Mouse (Mus musculus) forebrain, embryonic 12.5 days (tissue): Measurements from ENCODE around the gene Cfap58. TPM values are rescaled to one million over a fixed set of nuclear protein-coding genes. Genes with fewer than 3 reads are reported as not detected.
A peak's percentile ranks its signal among the peaks of the same experiment; 100 is the strongest.

Source experiments
- ATAC-seq: fragments of 200-750 bp; cut with Nextera tagmentation; 2 replicates; pipeline ENCODE4 v1.8.0; 2017; ENCODE audit warnings: moderate TSS enrichment; ENCODE audit not compliant: low FRiP score
- H3K27ac ChIP-seq: fragments of 300-500 bp; sonication (generic); 2 replicates; pipeline ENCODE4 v1.5.1; 2016; ENCODE audit warnings: mild to moderate bottlenecking
- H3K27me3 ChIP-seq: fragments of 300-500 bp; sonication (generic); 2 replicates; pipeline ENCODE4 v1.6.1; 2016; ENCODE audit warnings: mild to moderate bottlenecking
- H3K36me3 ChIP-seq: fragments of 300-500 bp; sonication (generic); replicated peaks from 2 replicates; pipeline ENCODE4 v1.6.1; 2016; ENCODE audit warnings: mild to moderate bottlenecking
- H3K4me1 ChIP-seq: fragments of 300-500 bp; sonication (generic); 2 replicates; pipeline ENCODE4 v1.6.1; 2016
- H3K4me2 ChIP-seq: fragments of 300-500 bp; sonication (generic); 2 replicates; pipeline ENCODE4 v1.6.1; 2016; ENCODE audit warnings: mild to moderate bottlenecking, moderate library complexity
- H3K4me3 ChIP-seq: fragments of 300-500 bp; sonication (generic); replicated peaks from 2 replicates; pipeline ENCODE4 v1.5.1; 2016; ENCODE audit warnings: mild to moderate bottlenecking
- H3K9ac ChIP-seq: fragments of 300-500 bp; sonication (generic); 2 replicates; pipeline ENCODE4 v1.6.1; 2016; ENCODE audit warnings: mild to moderate bottlenecking
- H3K9me3 ChIP-seq: fragments of 300-500 bp; sonication (generic); 2 replicates; pipeline ENCODE4 v1.6.1; 2016
- WGBS: fragments of 180-500 bp; shearing (Covaris S2); methylation state at CpG from one replicate; pipeline ENCODE4 v1.1.7; 2016; 5-methylcytosine and 5-hydroxymethylcytosine counted together
- polyA plus RNA-seq: library from polyadenylated mRNA; unstranded; fragments of >200 nt; fragmentation: Nextera tagmentation; extraction: Ambion mirVana; gene quantifications from 2 replicates; pipeline ENCODE4 v1.2.1, GENCODE M21; 2016

Cfap58 gene
- 0.09 and 0.10 TPM in 2 replicates for polyA plus RNA-seq

DNA sequence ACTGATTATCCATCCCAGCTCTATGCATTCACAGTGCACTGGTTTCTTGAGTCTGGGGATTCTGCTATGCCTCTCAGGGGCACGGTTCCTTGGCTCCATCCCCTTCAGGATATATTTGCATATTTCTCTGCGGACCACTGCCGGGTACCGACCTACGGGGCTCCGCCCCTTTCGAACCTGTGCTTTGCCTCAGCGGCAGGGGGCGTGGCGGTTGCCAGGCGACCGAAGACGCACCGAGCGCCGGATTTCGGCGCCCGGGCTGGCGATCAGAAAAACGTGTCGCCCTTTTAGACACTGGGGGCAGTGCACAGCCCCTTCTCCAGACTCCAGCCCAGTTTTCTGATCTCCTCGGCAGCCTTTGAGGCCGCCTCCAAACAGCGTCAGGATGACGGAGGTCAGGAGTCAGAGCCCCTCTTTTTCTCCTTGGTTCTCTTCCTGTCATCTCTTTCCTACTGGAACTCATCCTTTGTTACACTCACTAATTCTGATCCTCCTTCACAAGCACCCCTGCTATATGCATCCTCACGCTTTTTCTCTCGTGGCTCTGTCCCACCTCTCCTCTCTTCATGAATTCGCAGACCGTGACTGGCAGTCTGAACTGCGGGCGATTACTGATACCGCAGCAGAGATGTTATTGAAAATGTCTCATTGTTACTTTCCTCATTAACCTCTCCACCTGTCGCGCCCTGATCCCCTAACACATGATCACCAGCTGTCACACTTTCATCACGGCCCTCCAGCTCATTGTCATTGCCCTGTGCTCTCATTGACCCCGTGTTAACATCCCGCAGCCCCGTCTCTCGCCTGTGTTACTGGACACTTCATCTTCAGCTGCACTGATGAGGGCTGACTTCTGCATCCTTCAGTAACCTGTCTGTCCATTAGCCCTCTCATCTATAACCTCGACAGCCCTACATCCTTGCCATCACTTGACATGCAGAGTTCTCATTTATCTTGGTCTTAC is at the start of gene Cfap58:
TSS of gene Cfap58 (plus strand) at position 233 of the 964 bp plus-strand sequence.
- Histone ChIP-seq H3K9ac (peak within 1 kb of the TSS; percentile 18), H3K27me3 (peaks cover 7% of the 10 kb centered on the region), H3K4me3 (peak within 1 kb of the TSS; percentile 37), H3K4me1 (peaks cover 17% of the 10 kb centered on the region; the same call in 1 of the 2 replicates), H3K27ac (0 out of 2 replicates have a peak within 1 kb of the TSS, but pooled peaks have one; percentile 2), H3K9me3 (no peaks in the 10 kb centered on the region), H3K4me2 (peak within 1 kb of the TSS; percentile 70), H3K36me3 (no peaks in the 10 kb centered on the region)
- ATAC-seq = peak; percentile 93
- WGBS = 4% methylated on average over 41 of the region's 41 CpGs

DNA sequence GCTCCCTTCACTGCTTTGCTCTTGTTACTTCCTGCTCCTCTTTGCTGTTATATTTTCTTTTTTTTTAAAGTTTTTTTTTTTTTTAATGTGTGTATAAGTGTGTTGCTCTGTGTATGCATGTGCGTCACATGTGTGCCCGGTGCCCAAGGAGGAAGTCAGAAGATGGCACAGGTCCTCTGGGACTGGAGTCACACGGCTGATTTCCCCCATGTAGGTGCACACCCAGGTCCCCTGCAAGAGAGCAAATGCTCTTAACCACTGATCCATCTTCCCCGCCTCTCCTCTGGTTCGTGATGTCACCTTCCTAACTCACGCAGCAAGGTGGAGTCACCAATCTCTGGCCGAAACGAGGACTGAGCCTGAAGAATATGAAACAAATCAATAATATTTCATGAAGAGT is 49.4 kb upstream of the Cfap58 start:
- H3K4me3 ChIP-seq = no peak overlapping the region
- ATAC-seq = no peak
- WGBS = 94% methylated on average over 8 of the region's 8 CpGs
- H3K27ac ChIP-seq = no peak overlapping the region
- no peaks in the 10 kb centered on the region for H3K9me3 ChIP-seq
- 0 out of 2 replicates have a peak, but pooled peaks cover 6% of the 10 kb centered on the region for H3K36me3 ChIP-seq
- H3K27me3 ChIP-seq = no peaks in the 10 kb centered on the region
- no peak overlapping the region for H3K4me2 ChIP-seq
- H3K9ac ChIP-seq = no peak overlapping the region
- peaks cover 2% of the 10 kb centered on the region; the same call in 1 of the 2 replicates for H3K4me1 ChIP-seq

DNA sequence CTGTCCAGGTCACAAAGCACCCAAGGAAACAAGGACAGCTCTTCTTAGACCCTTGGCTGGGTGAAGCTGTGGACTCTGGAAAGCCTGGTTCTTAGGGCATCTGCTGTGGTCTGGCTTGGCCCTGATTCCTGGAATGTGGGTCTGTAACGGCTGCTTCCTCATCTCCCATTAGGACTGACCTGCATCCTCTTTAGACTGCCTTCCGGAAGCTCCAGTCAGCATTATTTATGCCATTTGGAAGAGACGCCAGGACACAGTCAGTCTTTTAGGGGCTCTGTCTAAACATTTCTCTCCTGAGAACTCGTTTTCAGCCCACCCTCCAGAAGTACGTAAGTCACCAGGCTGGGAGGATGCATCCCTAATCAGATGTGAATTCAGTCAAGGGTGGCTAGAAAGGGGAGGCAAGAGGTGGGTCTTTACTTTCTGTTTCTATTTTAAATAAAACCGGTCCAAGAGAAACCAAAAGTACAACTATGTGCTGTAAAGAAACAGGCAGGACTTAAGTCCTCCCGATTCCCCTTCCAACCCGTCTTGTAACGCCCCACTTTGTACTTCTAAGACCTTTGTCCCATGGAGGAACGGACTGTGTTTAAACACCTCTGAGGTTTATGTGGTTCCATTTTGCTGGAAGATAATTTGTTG is 46.9 kb upstream of the Cfap58 start:
- 77% methylated on average over 10 of the region's 10 CpGs for WGBS
- ATAC-seq = no peak
- no peak overlapping the region for H3K9ac ChIP-seq
- no peak overlapping the region for H3K4me3 ChIP-seq
- H3K36me3 ChIP-seq = peaks cover 29% of the 10 kb centered on the region
- H3K27me3 ChIP-seq = no peaks in the 10 kb centered on the region
- no peak overlapping the region for H3K4me2 ChIP-seq
- H3K27ac ChIP-seq = no peak overlapping the region
- no peaks in the 10 kb centered on the region for H3K4me1 ChIP-seq
- H3K9me3 ChIP-seq = no peaks in the 10 kb centered on the region

DNA sequence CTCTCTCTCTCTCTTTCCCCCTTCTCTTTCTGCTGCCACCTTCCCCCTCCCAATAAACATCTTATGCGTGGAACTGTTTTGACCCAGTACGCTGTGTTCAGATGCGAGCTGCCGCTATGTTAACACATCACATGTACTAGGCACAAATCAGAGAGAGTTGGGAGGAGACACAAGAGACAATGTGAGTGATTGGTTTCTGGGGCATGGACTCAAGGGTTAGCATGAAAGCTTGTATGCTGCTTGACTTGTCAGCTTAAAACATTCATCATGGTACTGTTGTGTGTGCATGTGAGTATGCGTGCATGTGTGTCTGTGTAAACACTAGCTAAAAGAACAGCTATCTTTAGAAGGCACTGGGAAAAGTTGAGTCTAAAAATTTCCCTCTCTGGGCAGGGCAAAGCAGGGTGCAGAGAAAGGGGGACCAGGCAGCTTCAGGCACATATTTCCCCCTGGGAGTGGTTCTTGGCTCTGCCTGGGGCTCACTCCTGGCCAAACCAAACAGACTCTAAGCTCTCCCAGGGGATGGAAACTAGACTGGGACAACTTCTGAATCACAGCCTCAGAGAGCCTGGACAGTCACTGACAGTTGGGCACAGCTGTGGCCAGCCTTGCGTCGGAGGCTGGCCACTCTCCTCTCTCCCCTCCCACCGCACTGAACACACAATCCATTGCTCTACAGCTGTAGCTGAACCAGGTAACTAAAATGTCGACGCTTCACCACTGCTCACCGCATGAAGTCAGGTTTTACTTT is 45.7 kb upstream of the Cfap58 start:
- H3K4me2 ChIP-seq = no peak overlapping the region
- H3K9ac ChIP-seq = no peak overlapping the region
- peaks cover 40% of the 10 kb centered on the region for H3K36me3 ChIP-seq
- H3K4me1 ChIP-seq = no peaks in the 10 kb centered on the region
- H3K27me3 ChIP-seq = no peaks in the 10 kb centered on the region
- H3K27ac ChIP-seq = no peak overlapping the region
- no peaks in the 10 kb centered on the region for H3K9me3 ChIP-seq
- no peak overlapping the region for H3K4me3 ChIP-seq
- 88% methylated on average over 11 of the region's 11 CpGs for WGBS
- no peak for ATAC-seq

DNA sequence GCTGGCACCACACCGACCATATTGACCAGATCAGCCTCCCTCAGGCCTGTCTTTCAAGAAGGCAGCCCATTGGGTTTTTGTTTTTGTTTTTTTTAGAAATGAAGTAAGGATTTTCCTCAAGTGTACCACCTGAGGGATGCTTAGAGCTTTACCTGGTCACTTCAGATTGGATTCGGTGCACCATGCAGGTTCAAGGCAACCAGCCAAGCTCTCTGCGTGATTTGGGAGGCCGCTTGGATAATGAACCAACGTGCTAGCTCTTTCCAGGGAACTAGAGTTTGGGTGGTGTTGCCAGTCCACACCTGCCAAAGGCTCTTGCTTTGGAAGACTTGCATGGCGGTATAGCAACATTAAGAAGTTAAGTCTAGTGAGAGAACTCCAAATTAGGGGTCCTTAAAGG is 44.4 kb upstream of the Cfap58 start:
- Histone ChIP-seq H3K9ac (no peak overlapping the region), H3K4me1 (no peaks in the 10 kb centered on the region), H3K27ac (no peak overlapping the region), H3K9me3 (no peaks in the 10 kb centered on the region), H3K36me3 (peaks cover 54% of the 10 kb centered on the region), H3K4me2 (no peak overlapping the region), H3K4me3 (no peak overlapping the region), H3K27me3 (no peaks in the 10 kb centered on the region)
- WGBS = 95% methylated on average over 6 of the region's 6 CpGs
- ATAC-seq = no peak

DNA sequence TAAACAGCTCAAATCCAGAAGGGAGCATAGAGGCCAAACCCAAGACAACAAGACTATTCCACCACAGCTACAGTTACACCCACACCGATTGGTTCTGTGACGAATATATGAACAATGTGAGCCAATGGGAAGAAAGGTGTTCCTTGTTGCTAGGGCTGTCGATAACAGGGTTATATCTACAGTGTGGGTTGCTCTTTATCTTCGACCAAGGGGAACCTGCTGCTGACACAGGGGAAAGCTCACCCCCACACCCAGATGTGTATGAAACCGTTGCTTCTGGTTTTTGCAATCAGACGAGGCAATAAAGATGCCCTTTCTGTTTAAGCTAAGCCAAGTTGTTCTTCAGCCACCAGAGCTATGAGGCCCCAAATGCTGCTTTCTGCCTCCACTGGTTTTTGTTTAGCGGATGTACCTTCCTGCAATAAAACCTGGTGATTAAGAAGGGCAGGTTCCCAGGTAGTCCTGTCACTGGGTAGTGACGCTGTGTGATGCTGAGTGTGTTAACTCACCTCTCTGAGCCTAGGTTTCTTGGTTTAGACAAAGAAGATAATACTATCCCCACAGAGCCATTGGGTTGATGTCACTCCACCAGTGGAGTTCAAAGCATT is 38.9 kb upstream of the Cfap58 start:
- no peaks in the 10 kb centered on the region for H3K9me3 ChIP-seq
- no peak overlapping the region for H3K9ac ChIP-seq
- no peak for ATAC-seq
- H3K27me3 ChIP-seq = no peaks in the 10 kb centered on the region
- H3K36me3 ChIP-seq = peaks cover 44% of the 10 kb centered on the region
- H3K4me1 ChIP-seq = peaks cover 6% of the 10 kb centered on the region
- no peak overlapping the region for H3K4me2 ChIP-seq
- no peak overlapping the region for H3K27ac ChIP-seq
- no peak overlapping the region for H3K4me3 ChIP-seq
- 92% methylated on average over 8 of the region's 8 CpGs for WGBS

DNA sequence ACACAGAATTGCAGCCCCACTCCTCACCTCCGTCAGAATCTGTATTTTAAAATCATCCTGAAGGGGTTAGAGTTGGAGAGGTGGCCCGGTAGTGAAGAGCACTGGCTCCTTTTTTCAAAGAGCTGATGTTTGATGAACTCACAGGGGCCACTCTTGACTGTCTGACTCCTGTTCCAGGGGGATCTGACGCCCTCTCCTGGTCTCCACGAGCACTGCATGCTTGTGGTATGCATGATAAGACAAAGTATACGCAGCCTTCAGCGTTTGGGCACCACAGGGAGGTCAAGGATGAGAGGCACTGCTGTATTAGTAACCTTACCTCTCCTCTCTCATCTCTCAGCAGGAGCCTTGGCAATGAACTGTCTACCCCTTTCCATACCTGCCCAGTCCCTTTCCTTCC is 37.5 kb upstream of the Cfap58 start:
- Histone ChIP-seq H3K4me1 (peaks cover 10% of the 10 kb centered on the region), H3K36me3 (peaks cover 32% of the 10 kb centered on the region), H3K27ac (no peak overlapping the region), H3K27me3 (no peaks in the 10 kb centered on the region), H3K9me3 (no peaks in the 10 kb centered on the region), H3K4me3 (no peak overlapping the region), H3K9ac (no peak overlapping the region), H3K4me2 (no peak overlapping the region)
- WGBS = 70% methylated on average over 6 of the region's 6 CpGs
- no peak for ATAC-seq

DNA sequence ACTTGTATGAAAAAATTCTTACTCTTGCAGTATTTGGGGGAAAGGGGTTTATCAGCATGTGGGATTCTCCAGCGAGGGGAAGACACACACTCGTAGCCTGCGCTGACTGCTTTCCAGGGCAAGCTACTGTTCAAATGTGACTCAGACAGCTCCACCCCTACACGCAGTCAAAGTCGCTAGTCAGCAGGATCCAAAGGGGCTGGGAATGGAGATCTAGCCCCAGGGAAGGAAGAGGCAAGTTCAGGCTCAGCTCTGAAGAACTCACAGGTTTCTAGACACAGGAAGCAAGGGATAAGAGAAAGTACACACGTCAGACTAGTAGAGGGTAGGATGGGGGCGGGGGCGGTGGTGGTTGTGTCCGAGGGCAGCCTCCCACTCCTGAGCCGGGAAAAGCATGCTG is 36.9 kb upstream of the Cfap58 start:
- no peaks in the 10 kb centered on the region for H3K9me3 ChIP-seq
- ATAC-seq = no peak
- 89% methylated on average over 10 of the region's 10 CpGs for WGBS

DNA sequence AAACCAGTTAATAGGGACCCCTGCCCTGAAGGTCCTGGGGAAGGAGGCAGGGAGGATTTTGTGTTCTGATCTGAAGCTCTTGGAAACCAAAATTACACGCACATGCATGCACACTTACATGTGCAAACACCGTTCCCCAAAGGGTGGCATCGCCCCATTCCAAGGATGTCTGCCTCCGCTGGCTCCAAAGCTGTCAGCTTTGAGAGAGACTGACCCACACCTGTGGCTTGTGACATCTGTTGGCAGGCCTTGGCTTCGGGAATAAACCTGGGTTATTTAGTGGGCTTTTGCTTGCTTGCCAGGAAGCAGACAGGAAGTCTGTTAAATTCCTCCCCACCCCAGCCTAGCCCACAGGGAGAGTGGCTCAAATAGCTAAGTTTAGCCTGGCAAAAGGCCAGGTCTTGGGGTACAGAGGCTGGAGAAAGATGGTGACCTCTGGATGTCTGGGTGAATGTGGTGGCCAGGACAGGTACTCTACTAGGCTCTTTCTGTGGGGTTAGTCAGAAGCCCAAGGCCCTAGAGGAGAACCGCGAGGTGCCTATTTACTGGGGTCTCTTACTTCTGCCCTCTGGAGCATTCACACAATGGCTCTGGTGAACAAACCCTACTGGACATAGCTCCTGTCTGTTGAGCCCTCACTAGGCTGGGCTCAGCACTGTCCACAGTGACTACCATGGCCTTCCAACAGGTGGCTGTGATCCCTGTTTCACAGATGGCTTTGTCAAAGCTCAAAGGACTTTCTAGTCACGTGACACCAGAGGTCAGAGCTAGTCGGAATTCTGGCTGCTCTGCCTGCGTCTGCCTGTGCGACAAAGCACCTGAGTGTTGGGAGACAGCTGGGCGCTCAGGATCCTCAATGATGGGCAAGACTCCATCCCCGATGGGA is 34.9 kb upstream of the Cfap58 start:
- no peak overlapping the region for H3K9ac ChIP-seq
- no peak overlapping the region for H3K4me2 ChIP-seq
- peaks cover 6% of the 10 kb centered on the region for H3K36me3 ChIP-seq
- no peaks in the 10 kb centered on the region for H3K27me3 ChIP-seq
- no peaks in the 10 kb centered on the region for H3K9me3 ChIP-seq
- no peak for ATAC-seq
- H3K27ac ChIP-seq = no peak overlapping the region
- WGBS = 76% methylated on average over 13 of the region's 13 CpGs
- no peak overlapping the region for H3K4me3 ChIP-seq
- peaks cover 13% of the 10 kb centered on the region for H3K4me1 ChIP-seq

More for the DNA sequence above, 36.9 kb upstream of the Cfap58 start:
- Histone ChIP-seq H3K9ac (no peak overlapping the region), H3K27ac (no peak overlapping the region), H3K27me3 (no peaks in the 10 kb centered on the region), H3K36me3 (peaks cover 26% of the 10 kb centered on the region), H3K4me3 (no peak overlapping the region), H3K4me2 (no peak overlapping the region), H3K4me1 (peaks cover 13% of the 10 kb centered on the region)

DNA sequence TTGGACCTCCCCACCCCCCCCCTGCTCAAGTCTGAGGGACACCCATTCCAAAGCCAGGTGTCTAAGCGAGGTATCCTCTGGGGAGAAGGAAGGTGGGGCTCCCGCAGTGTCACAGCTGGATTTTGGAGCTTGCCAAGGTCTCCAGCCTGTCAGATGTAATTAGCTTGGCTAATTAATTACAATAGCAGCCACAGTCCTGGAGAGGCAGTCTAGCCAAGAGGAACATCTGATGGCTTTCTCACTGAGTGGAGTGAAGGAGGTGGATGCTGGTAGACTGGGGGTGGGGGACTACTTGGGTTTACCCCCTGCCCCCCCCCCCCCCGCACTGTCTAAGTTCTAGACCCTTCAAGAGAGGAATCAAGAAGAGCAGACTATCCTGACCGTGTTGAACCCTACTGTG is 33.8 kb upstream of the Cfap58 start:
- H3K27ac ChIP-seq = no peak overlapping the region
- no peak overlapping the region for H3K4me3 ChIP-seq
- H3K27me3 ChIP-seq = no peaks in the 10 kb centered on the region
- no peaks in the 10 kb centered on the region for H3K9me3 ChIP-seq
- no peak overlapping the region for H3K4me2 ChIP-seq
- H3K36me3 ChIP-seq = no peaks in the 10 kb centered on the region; the same call in 1 of the 2 replicates
- no peak overlapping the region for H3K9ac ChIP-seq
- 48% methylated on average over 4 of the region's 4 CpGs for WGBS
- peaks cover 18% of the 10 kb centered on the region for H3K4me1 ChIP-seq
- ATAC-seq = peak; percentile 32; the same call in 1 of the 2 replicates

DNA sequence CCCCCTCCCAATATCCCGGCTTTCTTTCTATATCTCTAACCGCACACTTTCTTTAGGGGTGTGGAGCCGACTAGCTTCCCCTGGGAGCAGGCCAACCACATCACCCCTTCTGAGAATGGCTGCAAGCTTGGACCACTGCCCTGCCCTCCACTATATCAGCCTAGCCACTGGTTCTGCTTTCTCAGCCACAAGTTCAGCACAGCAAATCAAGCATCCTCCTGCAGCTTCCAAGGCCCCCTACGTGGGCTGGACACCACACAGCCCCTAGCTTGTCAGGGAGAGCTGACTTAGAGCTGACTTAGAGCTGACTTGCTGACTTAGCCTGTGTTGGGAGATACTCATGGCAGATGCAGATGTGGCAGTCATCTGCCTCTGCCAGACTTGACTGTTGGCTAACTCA is 32.4 kb upstream of the Cfap58 start:
- Histone ChIP-seq H3K27me3 (no peaks in the 10 kb centered on the region), H3K4me2 (no peak overlapping the region), H3K9me3 (no peaks in the 10 kb centered on the region), H3K27ac (no peak overlapping the region), H3K9ac (no peak overlapping the region), H3K36me3 (no peaks in the 10 kb centered on the region), H3K4me1 (peaks cover 31% of the 10 kb centered on the region), H3K4me3 (no peak overlapping the region)
- WGBS = 92% methylated on average over 4 of the region's 4 CpGs
- ATAC-seq = no peak
